Mouse (Mus musculus) cerebellum, adult 2 months (tissue): Measurements from ENCODE around the gene Stra6l.

Experiments
- CTCF ChIP-seq: fragments of 200-500 bp; IDR thresholded peaks from 2 replicates; pipeline ENCODE4 v1.5.1; 2011; ENCODE audit warnings: low read depth, mild to moderate bottlenecking, control low read depth, low read length, moderate library complexity, borderline replicate concordance; ENCODE audit not compliant: insufficient read depth
- POLR2A ChIP-seq: fragments of 200-500 bp; IDR thresholded peaks from 2 replicates; pipeline ENCODE4 v1.6.1; 2011; ENCODE audit warnings: low read length, control low read depth, borderline replicate concordance; ENCODE audit not compliant: insufficient read depth

DNA sequence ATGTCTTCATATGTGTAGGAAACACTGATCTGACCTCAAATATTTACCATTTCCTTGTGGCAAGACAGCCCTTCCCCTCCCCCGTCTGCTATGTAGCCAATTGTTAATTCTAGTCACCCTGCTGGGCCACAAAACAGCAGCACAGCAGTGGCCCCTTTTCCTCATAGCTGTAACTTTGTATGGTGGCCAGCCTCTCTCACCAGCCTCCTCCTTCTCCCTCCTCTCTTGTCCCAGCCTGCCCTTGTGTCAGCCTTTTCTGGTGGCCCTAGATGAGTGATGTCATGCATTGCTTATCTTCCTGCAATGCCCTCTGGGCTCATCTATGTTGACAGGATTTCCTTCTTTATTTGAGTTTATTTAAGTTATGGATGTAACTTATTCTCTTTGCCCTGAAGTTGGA, 955 bp downstream of the Stra6l start:
- no peak for TF ChIP-seq POLR2A
- TF ChIP-seq CTCF, result no peak
